Mouse (Mus musculus): Measurements from ENCODE around the gene Olfr686. TPM values are rescaled to one million over a fixed set of nuclear protein-coding genes. Genes with fewer than 3 reads are reported as not detected.

Gene Olfr686
- not detected in 2 replicates for total RNA-seq (2012; rRNA removed)

GRCm38 (mm10) chr7:105207385-105207784 lies at the start of gene Olfr686:
Gene Olfr686 (minus strand): TSS chr7:105207485.
- in situ Hi-C loops (cut with MboI; ENCODE audit: low sequenced_read_pairs in 2 of 2, unreplicated experiment in 2 of 2) = loop anchor here (25.0 kb wide), 1 partner anchor 105 kb away; the partner anchor contains the start of gene Olfr689 (in 2 of the 2)
- H3K9me3 ChIP-seq (ENCODE audit: control insufficient read depth, insufficient read depth, low read depth, low read length) = no peaks in the 10 kb centered on the region
- no peaks in the 10 kb centered on the region for H3K36me3 ChIP-seq (ENCODE audit: control insufficient read depth, insufficient read depth, low read length, poor library complexity, severe bottlenecking)
- H3K4me1 ChIP-seq (ENCODE audit: control insufficient read depth in 2 of 2, insufficient read depth in 2 of 2, low read length in 2 of 2, poor library complexity in 1 of 2) = no peaks in the 10 kb centered on the region
- no peak for TF ChIP-seq CHD2 (IDR thresholded peaks at IDR 0.05; ENCODE audit: low read depth, low read length)
- no peak for TF ChIP-seq ZNF384 (IDR thresholded peaks at IDR 0.05; ENCODE audit: low read depth, low read length)
- no peak for TF ChIP-seq HCFC1 (IDR thresholded peaks at IDR 0.05; ENCODE audit: borderline replicate concordance, insufficient read depth, low read length)
- TF ChIP-seq MAFK (IDR thresholded peaks at IDR 0.05; ENCODE audit: insufficient read depth, low read depth, low read length) = no peak
- TF ChIP-seq ZC3H11A (IDR thresholded peaks at IDR 0.05; ENCODE audit: borderline replicate concordance, low read depth, low read length) = no peak
- no peak for DNase-seq (ENCODE audit: low read depth, low spot score)
- no peak within 1 kb of the TSS for H3K9ac ChIP-seq (ENCODE audit: insufficient read depth, low read depth, low read length, poor library complexity, severe bottlenecking)
- H3K4me3 ChIP-seq (ENCODE audit: insufficient read depth in 1 of 2, low read depth in 1 of 2, low read length in 2 of 2, poor library complexity in 1 of 2, severe bottlenecking in 1 of 2) = no peak within 1 kb of the TSS
- no peak within 1 kb of the TSS for H3K27ac ChIP-seq (ENCODE audit: insufficient read depth, low read depth, low read length, poor library complexity, severe bottlenecking)

DNA sequence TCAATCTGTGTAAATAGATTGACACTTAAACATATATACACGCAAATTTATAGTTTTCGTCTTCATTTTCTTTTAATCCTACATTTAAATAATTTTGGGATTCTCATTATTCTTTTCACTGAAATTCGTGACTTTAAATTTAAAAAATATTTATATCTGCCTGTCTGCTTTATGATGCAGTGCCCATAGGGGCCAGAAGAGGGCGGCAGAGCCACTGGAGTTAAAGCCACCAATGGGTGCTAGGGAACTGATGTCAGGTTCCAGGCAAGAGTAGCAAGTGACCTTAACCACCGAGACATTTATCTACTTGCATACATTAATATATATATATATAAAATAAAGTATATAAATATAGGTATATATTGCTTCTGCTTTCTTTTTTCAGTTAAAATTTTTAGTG lies 49.4 kb upstream of the Olfr686 start:
- in situ Hi-C loops (cut with MboI; ENCODE audit: low sequenced_read_pairs in 2 of 2, unreplicated experiment in 2 of 2) = no loop called here
- H3K4me1 ChIP-seq (ENCODE audit: control insufficient read depth in 2 of 2, insufficient read depth in 2 of 2, low read length in 2 of 2, poor library complexity in 1 of 2) = no peaks in the 10 kb centered on the region
- peak; percentile 29 for DNase-seq (ENCODE audit: low read depth, low spot score)
- H3K27ac ChIP-seq (ENCODE audit: insufficient read depth, low read depth, low read length, poor library complexity, severe bottlenecking) = no peak overlapping the region
- H3K9ac ChIP-seq (ENCODE audit: insufficient read depth, low read depth, low read length, poor library complexity, severe bottlenecking) = no peak overlapping the region
- H3K9me3 ChIP-seq (ENCODE audit: control insufficient read depth, insufficient read depth, low read depth, low read length) = no peaks in the 10 kb centered on the region
- H3K36me3 ChIP-seq (ENCODE audit: control insufficient read depth, insufficient read depth, low read length, poor library complexity, severe bottlenecking) = no peaks in the 10 kb centered on the region
- TF ChIP-seq MAFK (IDR thresholded peaks at IDR 0.05; ENCODE audit: insufficient read depth, low read depth, low read length) (no peak), HCFC1 (IDR thresholded peaks at IDR 0.05; ENCODE audit: borderline replicate concordance, insufficient read depth, low read length) (no peak), ZNF384 (IDR thresholded peaks at IDR 0.05; ENCODE audit: low read depth, low read length) (no peak), CHD2 (IDR thresholded peaks at IDR 0.05; ENCODE audit: low read depth, low read length) (no peak)
- H3K4me3 ChIP-seq (ENCODE audit: insufficient read depth in 1 of 2, low read depth in 1 of 2, low read length in 2 of 2, poor library complexity in 1 of 2, severe bottlenecking in 1 of 2) = no peak overlapping the region

GRCm38 (mm10) chr7:105248197-105248596 lies 40.9 kb upstream of the Olfr686 start:
- H3K9ac ChIP-seq (ENCODE audit: insufficient read depth, low read depth, low read length, poor library complexity, severe bottlenecking) = no peak overlapping the region
- no peaks in the 10 kb centered on the region for H3K36me3 ChIP-seq (ENCODE audit: control insufficient read depth, insufficient read depth, low read length, poor library complexity, severe bottlenecking)
- TF ChIP-seq ZC3H11A (IDR thresholded peaks at IDR 0.05; ENCODE audit: borderline replicate concordance, low read depth, low read length) (no peak), MAFK (IDR thresholded peaks at IDR 0.05; ENCODE audit: insufficient read depth, low read depth, low read length) (no peak), CHD2 (IDR thresholded peaks at IDR 0.05; ENCODE audit: low read depth, low read length) (no peak), HCFC1 (IDR thresholded peaks at IDR 0.05; ENCODE audit: borderline replicate concordance, insufficient read depth, low read length) (no peak), ZNF384 (IDR thresholded peaks at IDR 0.05; ENCODE audit: low read depth, low read length) (no peak)
- no peak overlapping the region for H3K27ac ChIP-seq (ENCODE audit: insufficient read depth, low read depth, low read length, poor library complexity, severe bottlenecking)
- no peak for DNase-seq (ENCODE audit: low read depth, low spot score)
- no peaks in the 10 kb centered on the region for H3K4me1 ChIP-seq (ENCODE audit: control insufficient read depth in 2 of 2, insufficient read depth in 2 of 2, low read length in 2 of 2, poor library complexity in 1 of 2)
- H3K4me3 ChIP-seq (ENCODE audit: insufficient read depth in 1 of 2, low read depth in 1 of 2, low read length in 2 of 2, poor library complexity in 1 of 2, severe bottlenecking in 1 of 2) = no peak overlapping the region
- in situ Hi-C loops (cut with MboI; ENCODE audit: low sequenced_read_pairs in 2 of 2, unreplicated experiment in 2 of 2) = no loop called here
- H3K9me3 ChIP-seq (ENCODE audit: control insufficient read depth, insufficient read depth, low read depth, low read length) = no peaks in the 10 kb centered on the region

DNA sequence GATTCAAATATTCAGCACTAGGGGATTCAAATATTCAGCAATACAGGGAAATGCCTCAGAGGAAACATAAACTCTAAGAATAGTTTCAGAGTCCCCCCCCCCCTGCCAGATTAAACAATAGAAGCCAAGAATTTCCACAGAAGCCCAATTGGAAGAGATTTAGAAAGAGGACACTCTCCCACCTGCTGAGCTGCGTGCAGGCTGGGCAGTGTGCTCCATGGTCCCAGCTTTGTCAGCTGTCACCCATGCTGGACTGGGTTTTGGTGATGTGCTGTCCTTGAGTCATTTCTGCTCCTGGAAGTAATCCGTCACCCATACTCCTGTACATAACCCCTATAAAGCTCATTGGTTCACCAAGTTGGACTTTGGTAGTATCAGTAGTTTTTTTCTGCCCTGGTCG lies 40.4 kb upstream of the Olfr686 start:
- in situ Hi-C loops (cut with MboI; ENCODE audit: low sequenced_read_pairs in 2 of 2, unreplicated experiment in 2 of 2) = no loop called here

DNA sequence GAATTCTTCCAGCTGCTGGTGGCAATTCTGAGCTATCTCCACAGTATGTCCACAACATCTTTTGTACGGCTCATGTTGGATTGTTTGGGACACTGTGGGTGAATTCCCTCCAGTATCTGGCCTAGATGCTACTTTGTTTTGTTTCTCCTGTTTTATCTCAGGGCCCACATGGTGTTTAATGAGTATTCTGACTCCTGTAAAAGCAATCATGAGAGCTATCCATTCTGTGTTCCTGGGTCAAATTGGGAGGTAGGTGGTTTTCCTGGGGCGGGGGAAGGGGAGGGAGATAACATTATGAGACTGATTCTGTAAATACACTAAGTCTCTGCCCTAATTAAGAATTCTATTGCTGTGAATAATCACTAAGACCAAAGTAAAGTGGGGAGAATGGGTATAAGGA lies 22.1 kb upstream of the Olfr686 start:
- no peak overlapping the region for H3K27ac ChIP-seq (ENCODE audit: insufficient read depth, low read depth, low read length, poor library complexity, severe bottlenecking)
- no peaks in the 10 kb centered on the region for H3K4me1 ChIP-seq (ENCODE audit: control insufficient read depth in 2 of 2, insufficient read depth in 2 of 2, low read length in 2 of 2, poor library complexity in 1 of 2)
- no peak overlapping the region for H3K9ac ChIP-seq (ENCODE audit: insufficient read depth, low read depth, low read length, poor library complexity, severe bottlenecking)
- H3K36me3 ChIP-seq (ENCODE audit: control insufficient read depth, insufficient read depth, low read length, poor library complexity, severe bottlenecking) = no peaks in the 10 kb centered on the region
- H3K9me3 ChIP-seq (ENCODE audit: control insufficient read depth, insufficient read depth, low read depth, low read length) = no peaks in the 10 kb centered on the region
- DNase-seq (ENCODE audit: low read depth, low spot score) = no peak
- in situ Hi-C loops (cut with MboI; ENCODE audit: low sequenced_read_pairs in 2 of 2, unreplicated experiment in 2 of 2) = no loop called here
- no peak for TF ChIP-seq ZC3H11A (IDR thresholded peaks at IDR 0.05; ENCODE audit: borderline replicate concordance, low read depth, low read length)
- TF ChIP-seq CHD2 (IDR thresholded peaks at IDR 0.05; ENCODE audit: low read depth, low read length) = no peak
- no peak for TF ChIP-seq HCFC1 (IDR thresholded peaks at IDR 0.05; ENCODE audit: borderline replicate concordance, insufficient read depth, low read length)
- no peak for TF ChIP-seq ZNF384 (IDR thresholded peaks at IDR 0.05; ENCODE audit: low read depth, low read length)
- no peak for TF ChIP-seq MAFK (IDR thresholded peaks at IDR 0.05; ENCODE audit: insufficient read depth, low read depth, low read length)
- no peak overlapping the region for H3K4me3 ChIP-seq (ENCODE audit: insufficient read depth in 1 of 2, low read depth in 1 of 2, low read length in 2 of 2, poor library complexity in 1 of 2, severe bottlenecking in 1 of 2)

More for the DNA sequence above, 40.4 kb upstream of the Olfr686 start:
- no peak for TF ChIP-seq CHD2 (IDR thresholded peaks at IDR 0.05; ENCODE audit: low read depth, low read length)
- no peak overlapping the region for H3K9ac ChIP-seq (ENCODE audit: insufficient read depth, low read depth, low read length, poor library complexity, severe bottlenecking)
- no peak overlapping the region for H3K27ac ChIP-seq (ENCODE audit: insufficient read depth, low read depth, low read length, poor library complexity, severe bottlenecking)
- H3K9me3 ChIP-seq (ENCODE audit: control insufficient read depth, insufficient read depth, low read depth, low read length) = no peaks in the 10 kb centered on the region
- DNase-seq (ENCODE audit: low read depth, low spot score) = no peak
- no peak overlapping the region for H3K4me3 ChIP-seq (ENCODE audit: insufficient read depth in 1 of 2, low read depth in 1 of 2, low read length in 2 of 2, poor library complexity in 1 of 2, severe bottlenecking in 1 of 2)
- H3K4me1 ChIP-seq (ENCODE audit: control insufficient read depth in 2 of 2, insufficient read depth in 2 of 2, low read length in 2 of 2, poor library complexity in 1 of 2) = no peaks in the 10 kb centered on the region
- H3K36me3 ChIP-seq (ENCODE audit: control insufficient read depth, insufficient read depth, low read length, poor library complexity, severe bottlenecking) = no peaks in the 10 kb centered on the region
